Mouse (Mus musculus): ENCODE data around the gene Xlr4b.
A peak's percentile ranks its signal among the peaks of the same experiment; 100 is the strongest.
"Not testable (repeated sequence)": the region's sequence is repeated elsewhere in the genome, so short reads cannot be mapped to it uniquely, and the experiment has no call there.

Gene Xlr4b

DNA sequence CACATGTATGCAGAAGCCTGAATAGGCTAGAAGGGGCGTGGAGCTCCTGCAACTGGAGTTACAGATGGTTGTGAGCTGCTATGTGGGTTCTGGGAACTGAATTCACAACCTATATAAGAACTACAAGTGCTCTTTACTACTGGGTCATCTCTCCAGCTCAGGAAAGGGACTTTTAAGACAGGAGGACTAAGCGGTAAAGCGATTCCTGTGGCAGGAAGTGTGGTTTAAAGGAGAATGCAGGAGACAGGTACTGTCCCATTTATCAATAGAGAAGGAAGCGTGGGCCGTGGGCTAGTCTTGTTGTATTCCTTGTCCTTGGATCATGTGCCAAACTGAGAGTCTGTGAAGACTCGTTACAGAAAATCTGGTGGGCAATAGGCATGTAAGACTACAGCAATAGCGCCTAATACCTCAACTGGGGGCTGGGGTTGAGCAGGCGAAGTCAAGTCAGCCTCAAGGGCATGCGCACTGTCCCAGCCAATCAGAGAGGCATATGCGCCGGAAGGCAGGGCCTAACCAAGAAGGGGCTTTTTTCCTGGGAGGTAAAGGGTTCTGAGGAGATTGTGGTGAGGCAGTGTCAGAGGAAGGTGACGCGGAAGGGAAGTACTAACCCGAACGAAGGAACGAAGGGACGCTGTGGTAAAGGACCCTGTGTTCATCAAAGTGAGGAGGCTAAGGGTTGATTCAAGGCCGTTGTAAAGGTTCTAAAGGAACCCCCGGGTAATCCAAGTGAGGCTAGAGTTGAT lies at the start of gene Xlr4b:
Gene Xlr4b (plus strand): TSS at position 515 of the 746 bp plus-strand sequence.
- DNase-seq = not testable (repeated sequence)

DNA sequence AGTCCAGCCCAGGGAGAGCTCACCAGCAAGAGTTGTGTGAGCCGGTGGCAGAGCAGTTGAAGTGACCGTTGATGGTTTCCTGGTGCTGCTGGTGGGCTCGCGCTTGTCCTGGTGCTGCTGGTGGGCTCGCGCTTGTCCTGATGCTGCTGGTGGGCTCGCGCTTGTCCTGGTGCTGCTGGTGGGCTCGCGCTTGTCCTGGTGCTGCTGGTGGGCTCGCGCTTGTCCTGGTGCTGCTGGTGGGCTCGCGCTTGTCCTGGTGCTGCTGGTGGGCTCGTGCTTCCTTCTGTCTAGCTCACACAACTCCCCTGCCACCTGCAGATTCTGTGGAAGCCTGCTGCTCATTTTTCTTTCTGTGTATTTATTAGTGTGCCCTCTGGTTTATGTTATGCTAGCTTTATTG lies 37.2 kb upstream of the Xlr4b start, which contains the start of gene Spin2d:
Gene Spin2d (minus strand): TSS at position 101 of the 400 bp plus-strand sequence.
- DNase-seq = not testable (repeated sequence)

DNA sequence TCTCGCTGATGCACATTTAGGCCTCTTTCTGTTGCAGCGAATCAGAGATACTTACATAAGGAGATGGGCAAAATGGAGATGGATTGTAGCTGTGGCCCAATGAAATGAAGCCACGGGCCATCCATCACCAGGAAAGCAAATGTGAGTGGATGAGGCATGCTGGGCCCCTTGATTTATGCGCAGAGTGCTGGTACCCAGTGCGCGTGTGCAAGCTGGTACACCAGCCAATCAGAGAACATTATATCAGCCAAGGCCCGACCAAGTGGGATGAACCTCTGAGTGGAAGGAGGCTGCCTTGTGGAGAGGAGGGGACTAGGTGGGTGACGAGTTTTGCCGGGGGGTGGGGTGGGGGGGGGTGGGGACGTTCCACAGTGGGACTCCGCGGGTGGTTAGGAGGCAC lies 22.2 kb upstream of the Xlr4b start, which contains the start of gene Xlr3b:
Gene Xlr3b (plus strand): TSS at position 274 of the 400 bp plus-strand sequence.
- DNase-seq = not testable (repeated sequence)

DNA sequence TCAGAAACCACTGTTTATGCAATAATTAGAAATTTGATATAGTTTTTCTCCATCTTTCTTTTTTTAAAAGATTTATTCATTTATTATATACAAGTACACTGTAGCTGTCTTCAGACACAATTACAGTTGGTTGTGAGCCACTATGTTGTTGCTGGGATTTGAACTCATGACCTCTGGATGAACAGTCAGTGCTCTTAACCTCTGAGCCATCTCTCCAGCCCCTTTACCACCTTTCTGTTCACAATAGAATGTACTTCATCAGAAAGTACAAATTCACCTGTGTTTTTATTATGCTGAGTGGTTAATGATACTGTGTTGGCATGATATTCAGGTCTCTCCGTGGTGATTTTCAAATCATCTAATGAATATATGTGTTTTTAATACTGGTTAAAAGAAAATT lies 11.2 kb downstream of the Xlr4b start:
- DNase-seq = no peak

DNA sequence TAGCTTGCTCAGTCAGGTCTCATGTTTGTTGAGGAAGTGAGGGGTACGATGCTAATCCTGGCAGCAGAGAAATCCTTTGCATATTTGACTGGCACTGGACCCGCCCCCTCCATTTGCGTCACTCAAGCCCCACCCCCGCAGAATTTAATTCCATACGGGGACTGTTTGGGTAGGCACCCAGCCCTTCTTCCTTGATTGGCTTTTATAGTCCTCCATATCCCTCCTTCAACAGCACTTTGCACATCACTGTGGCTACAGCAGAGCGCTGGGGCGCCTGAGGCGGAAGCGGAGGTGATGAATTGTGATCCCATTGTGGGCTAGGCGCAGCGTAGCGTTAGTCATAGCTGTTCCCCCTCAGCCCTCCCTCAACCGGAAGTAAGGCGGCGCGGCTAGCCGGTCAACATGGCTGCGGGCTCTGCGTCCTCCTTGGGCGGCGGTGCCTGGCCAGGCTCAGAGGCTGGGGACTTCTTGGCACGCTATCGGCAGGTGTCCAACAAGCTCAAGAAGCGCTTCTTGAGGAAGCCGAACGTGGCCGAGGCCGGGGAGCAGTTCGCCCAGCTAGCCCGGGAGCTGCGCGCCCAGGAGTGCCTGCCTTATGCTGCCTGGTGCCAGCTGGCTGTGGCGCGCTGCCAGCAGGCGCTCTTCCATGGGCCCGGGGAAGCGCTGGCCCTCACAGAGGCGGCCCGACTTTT lies 13.9 kb downstream of the Xlr4b start, which contains the start of gene F8a:
Gene F8a (plus strand): TSS at position 378 of the 692 bp plus-strand sequence.
- DNase-seq = peak; percentile 71

DNA sequence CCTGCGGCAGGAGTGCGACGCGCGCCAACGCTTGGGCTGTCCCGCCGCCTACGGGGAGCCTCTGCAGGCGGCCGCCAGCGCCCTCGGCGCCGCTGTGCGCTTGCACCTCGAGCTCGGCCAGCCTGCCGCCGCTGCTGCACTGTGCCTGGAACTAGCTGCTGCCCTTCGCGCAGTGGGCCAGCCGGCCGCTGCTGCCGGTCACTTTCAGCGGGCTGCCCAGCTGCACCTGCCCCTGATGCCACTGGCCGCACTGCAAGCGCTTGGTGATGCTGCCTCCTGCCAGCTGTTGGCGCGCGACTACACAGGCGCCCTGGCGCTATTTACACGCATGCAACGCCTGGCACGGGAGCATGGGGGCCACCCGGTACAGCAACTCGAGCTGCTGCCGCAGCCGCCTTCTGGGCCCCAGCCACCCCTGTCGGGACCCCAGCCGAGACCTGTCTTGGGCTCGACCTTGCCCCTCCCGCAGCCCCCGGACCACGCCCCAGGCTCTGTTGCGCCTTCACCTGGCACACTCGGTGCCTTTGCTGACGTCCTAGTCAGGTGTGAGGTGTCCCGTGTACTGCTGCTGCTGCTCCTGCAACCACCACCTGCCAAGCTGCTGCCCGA lies 14.6 kb downstream of the Xlr4b start:
- peak; percentile 35 for DNase-seq

DNA sequence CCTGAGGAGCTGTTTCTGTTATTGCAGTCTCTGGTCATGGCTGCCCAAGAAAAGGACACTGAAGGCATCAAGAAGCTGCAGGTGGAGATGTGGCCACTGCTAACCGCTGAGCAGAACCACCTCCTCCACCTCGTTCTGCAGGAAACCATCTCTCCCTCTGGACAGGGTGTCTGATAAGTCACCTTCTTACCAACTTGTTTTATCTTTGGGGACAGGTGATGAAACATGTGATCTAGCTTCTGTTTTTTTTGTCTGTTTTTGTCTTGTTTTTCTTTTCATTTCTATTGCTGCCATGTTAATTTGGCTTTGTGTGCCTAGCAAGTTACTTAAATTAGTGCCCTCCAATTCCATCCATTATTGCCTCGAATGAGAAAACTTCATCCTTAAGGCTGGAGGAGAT lies 15.2 kb downstream of the Xlr4b start:
- no peak for DNase-seq

DNA sequence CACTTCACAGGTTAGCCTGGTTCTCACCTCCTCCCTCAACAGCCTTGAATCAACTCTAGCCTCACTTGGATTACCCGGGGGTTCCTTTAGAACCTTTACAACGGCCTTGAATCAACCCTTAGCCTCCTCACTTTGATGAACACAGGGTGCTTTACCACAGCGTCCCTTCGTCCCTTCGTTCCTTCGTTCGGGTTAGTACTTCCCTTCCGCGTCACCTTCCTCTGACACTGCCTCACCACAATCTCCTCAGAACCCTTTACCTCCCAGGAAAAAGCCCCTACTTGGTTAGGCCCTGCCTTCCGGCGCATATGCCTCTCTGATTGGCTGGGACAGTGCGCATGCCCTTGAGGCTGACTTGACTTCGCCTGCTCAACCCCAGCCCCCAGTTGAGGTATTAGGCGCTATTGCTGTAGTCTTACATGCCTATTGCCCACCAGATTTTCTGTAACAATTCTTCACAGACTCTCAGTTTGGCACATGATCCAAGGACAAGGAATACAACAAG lies 28.7 kb downstream of the Xlr4b start, which contains the start of gene Xlr4c:
Gene Xlr4c (minus strand): TSS at position 310 of the 505 bp plus-strand sequence.
- DNase-seq = not testable (repeated sequence)

DNA sequence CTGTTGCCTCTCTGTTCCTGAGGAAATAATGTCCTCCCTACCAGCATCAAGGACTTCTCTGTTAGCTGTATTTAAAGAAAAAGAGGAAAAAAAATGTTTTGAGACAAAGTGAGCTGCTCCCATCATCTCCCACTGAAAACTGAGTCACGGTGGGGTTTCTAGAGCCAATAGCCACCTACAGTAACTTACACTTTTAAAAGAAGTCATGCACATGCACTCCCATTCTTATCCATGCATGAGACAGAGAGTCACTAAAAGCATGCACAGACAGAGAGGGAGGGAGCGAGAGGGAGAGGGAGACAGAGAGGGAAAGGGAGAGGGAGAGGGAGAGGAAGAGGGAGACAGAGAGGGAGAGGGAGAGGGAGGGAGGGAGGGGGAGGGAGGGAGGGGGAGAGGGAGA lies 48.3 kb downstream of the Xlr4b start:
- DNase-seq = not testable (repeated sequence)

DNA sequence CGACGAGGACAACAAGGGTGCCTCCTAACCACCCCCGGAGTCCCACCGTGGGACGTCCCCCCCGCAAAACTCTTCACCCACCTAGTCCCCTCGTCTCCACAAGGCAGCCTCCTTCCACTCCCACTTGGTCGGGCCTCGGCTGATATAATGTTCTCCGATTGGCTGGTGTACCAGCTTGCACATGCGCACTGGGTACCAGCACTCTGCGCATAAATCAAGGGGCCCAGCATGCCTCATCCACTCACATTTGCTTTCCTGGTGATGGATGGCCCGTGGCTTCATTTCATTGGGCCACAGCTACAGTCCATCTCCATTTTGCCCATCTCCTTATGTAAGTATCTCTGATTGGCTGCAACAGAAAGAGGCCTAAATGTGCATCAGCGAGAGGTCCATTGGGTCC lies 51.1 kb downstream of the Xlr4b start, which contains the start of gene Xlr3c:
Gene Xlr3c (minus strand): TSS at position 121 of the 400 bp plus-strand sequence.
- not testable (repeated sequence) for DNase-seq

Data from liver (tissue).